ENCODE assay signal across 8 mouse cellular contexts in the genomic region with DNA sequence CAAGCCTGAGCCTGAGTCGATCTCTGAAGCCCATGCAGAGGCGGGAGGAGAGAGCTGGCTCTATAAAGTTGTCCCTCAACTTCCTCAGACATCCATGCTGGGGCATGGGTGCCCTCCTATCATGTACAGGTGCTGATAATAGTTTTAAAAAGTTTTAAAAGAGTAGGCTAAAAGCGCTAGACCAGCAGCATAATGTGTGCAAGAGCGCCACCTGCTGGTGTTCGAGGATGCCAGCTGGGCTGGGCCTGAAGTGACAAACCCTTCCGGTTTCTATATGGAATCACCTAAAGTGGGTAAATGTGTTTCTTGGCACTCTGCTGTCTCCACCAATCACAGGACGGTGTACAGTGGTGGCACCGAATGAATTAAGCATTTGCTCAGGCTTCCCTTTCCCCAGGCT. TPM values are rescaled to one million over a fixed set of nuclear protein-coding genes. Genes with fewer than 3 reads are reported as not detected.
A peak's percentile ranks its signal among the peaks of the same experiment; 100 is the strongest.
DNase-seq lines count a peak whose midpoint lies in the region; TF ChIP-seq lines count a peak whose summit lies in the region.
"Had no signal": no experiment of that assay in that cellular context is flagged by ENCODE, and none has a peak within 500 bp of the region (broad histone marks: within the 10 kb centered on the region; RNA-seq: fewer than 3 reads in every experiment).

No protein-coding gene starts in this region.

- H3K4me1 ChIP-seq in E14TG2a.4 (replicated peaks; ENCODE audit: low read depth, low read length): peaks cover 24% of the 10 kb centered on the region
- H3K4me1 ChIP-seq in spleen, adult 2 months (ENCODE audit: control insufficient read depth, insufficient read depth, insufficient read length): peaks cover 7% of the 10 kb centered on the region; the same call in 1 of the 2 replicates

- H3K27me3 ChIP-seq in C2C12 (ENCODE audit: control insufficient read depth, insufficient read depth, insufficient read length) (no peaks in the 10 kb centered on the region), E14TG2a.4 (ENCODE audit: insufficient read depth, low read length) (peaks cover 5% of the 10 kb centered on the region; the same call in 1 of the 2 replicates)
- no peaks in the 10 kb centered on the region for H3K27me3 ChIP-seq in spleen, adult 2 months (ENCODE audit: control insufficient read depth, insufficient read depth, low read length)
- H3K27me3 ChIP-seq: limb, embryonic 15.5 days had no signal

- no peak for TF ChIP-seq POLR2A in spleen, adult 2 months (IDR thresholded peaks at IDR 0.05; ENCODE audit: low read depth, low read length)

- H3K4me3 ChIP-seq in C2C12 (ENCODE audit: insufficient read depth, poor library complexity, severe bottlenecking): no peak overlapping the region
- H3K4me3 ChIP-seq in E14TG2a.4 (replicated peaks; ENCODE audit: low read length): no peak overlapping the region
- no peak overlapping the region for H3K4me3 ChIP-seq in gastrocnemius, adult 2 months
- H3K4me3 ChIP-seq in spleen, adult 2 months (ENCODE audit: extremely low read depth, insufficient read depth, insufficient read length): no peak overlapping the region
- H3K4me3 ChIP-seq: limb, embryonic 15.5 days had no signal

- intact Hi-C loops in gastrocnemius, adult 2 months (cut with DNase I): loop anchor here (1.0 to 2.0 kb wide), 3 partner anchors 163 to 288 kb away; no protein-coding TSS in a partner anchor

- H3K9me3 ChIP-seq in E14TG2a.4 (ENCODE audit: low read length): no peaks in the 10 kb centered on the region
- H3K9me3 ChIP-seq: limb, embryonic 15.5 days had no signal

- peak; percentile 85 for DNase-seq in c-Kit-positive CD71-positive TER-119-positive erythroid progenitor cells, embryonic 14.5 days (ENCODE audit: low spot score)
- peak; percentile 89 for DNase-seq in gastrocnemius, adult 2 months
- peak; percentile 83 for DNase-seq in layer of hippocampus, adult 11-12 months (ENCODE audit: low spot score)
- peak; percentile 88 for DNase-seq in lung, postnatal 25 days (ENCODE audit: low spot score)
- peak; percentile 72 to 88 for DNase-seq in spleen, adult 2 months (ENCODE audit: low read depth in 1 of 2, low spot score in 2 of 2)

- peaks cover 19% of the 10 kb centered on the region for H3K79me2 ChIP-seq in C2C12 (ENCODE audit: control insufficient read depth, insufficient read depth)

- H3K36me3 ChIP-seq in C2C12 (ENCODE audit: control insufficient read depth, insufficient read depth) (peaks cover 20% of the 10 kb centered on the region), E14TG2a.4 (ENCODE audit: insufficient read depth, low read length) (peaks cover 56% of the 10 kb centered on the region)
- H3K36me3 ChIP-seq in spleen, adult 2 months (ENCODE audit: control insufficient read depth, insufficient read depth, low read length): peaks cover 13% of the 10 kb centered on the region

- peaks cover 7% of the 10 kb centered on the region for H3K79me3 ChIP-seq in C2C12 (ENCODE audit: low read depth)

- WGBS in spleen, adult 2 months: 10% methylated on average over 8 of the region's 8 CpGs

- TF ChIP-seq CTCF in C2C12 (IDR thresholded peaks at IDR 0.05; ENCODE audit: control insufficient read depth, insufficient read depth, insufficient read length): peak; percentile 78
- peak; percentile 85 for TF ChIP-seq CTCF in E14TG2a.4 (conservative IDR thresholded peaks at IDR 0.05; ENCODE audit: low read length)
- TF ChIP-seq CTCF in gastrocnemius, adult 2 months (IDR thresholded peaks at IDR 0.05): peak; percentile 97
- peak; percentile 97 for TF ChIP-seq CTCF in spleen, adult 2 months (IDR thresholded peaks at IDR 0.05; ENCODE audit: extremely low read depth, insufficient read depth, insufficient read length, insufficient replicate concordance)

- no peak overlapping the region for H3ac ChIP-seq in C2C12 (ENCODE audit: control insufficient read depth, insufficient read length, low read depth)

- H3K27ac ChIP-seq in gastrocnemius, adult 2 months: 0 out of 2 replicates have a peak overlapping the region, but pooled peaks have one; percentile 94
- no peak overlapping the region for H3K27ac ChIP-seq in spleen, adult 2 months (ENCODE audit: insufficient read depth, low read length)
- H3K27ac ChIP-seq: limb, embryonic 15.5 days had no signal

TF ChIP-seq in C2C12, 6 proteins besides CTCF, POLR2A, EP300 and RAD21:
- TF ChIP-seq CEBPB (IDR thresholded peaks at IDR 0.05; ENCODE audit: low read depth) (no peak), MAX (IDR thresholded peaks at IDR 0.05) (no peak), MYOD1 (IDR thresholded peaks at IDR 0.05; ENCODE audit: control insufficient read depth, insufficient read length, low read depth) (no peak), MYOG (IDR thresholded peaks at IDR 0.05; ENCODE audit: control insufficient read depth, extremely low read depth, insufficient read length) (no peak), FOSL1 (IDR thresholded peaks at IDR 0.05; ENCODE audit: insufficient read depth, low read length, poor library complexity, severe bottlenecking) (no peak)
TF ChIP-seq in C2C12: peak in this region for 0.

RNA-seq across cellular contexts. Expression of gene Zfp36l2, which starts 3.1 kb away (rescaled TPM):
- 61.8 TPM for polyA plus RNA-seq in C2C12 (2012; fragmentation: generic; extraction: Trizol)
- 10 to 100 TPM in 1 of 2 experiments, 1 to 10 TPM in 1; 9.7 to 10.1 TPM for total RNA-seq in gastrocnemius, adult 2 months (2021)
- polyA plus RNA-seq in spleen, adult 2 months (2012; rRNA removed): 146 and 261 TPM in 2 replicates
